Mouse (Mus musculus): ENCODE data around the gene Trim47. TPM values are rescaled to one million over a fixed set of nuclear protein-coding genes. Genes with fewer than 3 reads are reported as not detected.

The Trim47 gene
- polyA plus RNA-seq, 1 experiment = 101 TPM

- H3K36me3 ChIP-seq (ENCODE audit: control insufficient read depth, insufficient read depth) = peaks cover 39% of the 10 kb centered on the region
- H3K4me3 ChIP-seq = no peak overlapping the region
- no peak overlapping the region for H3K4me2 ChIP-seq (ENCODE audit: low read depth)
- TF ChIP-seq E2F4 (IDR thresholded peaks at IDR 0.05; ENCODE audit: insufficient read depth) (no peak), USF1 (IDR thresholded peaks at IDR 0.05; ENCODE audit: low read depth) (no peak), MYOG (IDR thresholded peaks at IDR 0.05; ENCODE audit: control insufficient read depth in 1 of 3, insufficient read depth in 1 of 3, insufficient read length in 2 of 3, low read depth in 2 of 3) (no peak), TCF12 (IDR thresholded peaks at IDR 0.05; ENCODE audit: insufficient read depth, poor library complexity, severe bottlenecking) (no peak), REST (IDR thresholded peaks at IDR 0.05; ENCODE audit: insufficient read depth, insufficient read length) (no peak), POLR2A (IDR thresholded peaks at IDR 0.05; ENCODE audit: insufficient read length, low read depth) (no peak), MYOD1 (IDR thresholded peaks at IDR 0.05; ENCODE audit: control insufficient read depth in 1 of 3, insufficient read length in 2 of 3, low read depth in 2 of 3) (no peak), SRF (IDR thresholded peaks at IDR 0.05; ENCODE audit: control insufficient read depth, insufficient read length, low read depth) (no peak), POLR2AphosphoS2 (IDR thresholded peaks at IDR 0.05; ENCODE audit: insufficient read length, low read depth) (no peak), MAX (IDR thresholded peaks at IDR 0.05; ENCODE audit: low read depth) (no peak)
- H3K79me2 ChIP-seq (ENCODE audit: control insufficient read depth, insufficient read depth) = no peaks in the 10 kb centered on the region
- no peaks in the 10 kb centered on the region for H3K27me3 ChIP-seq (ENCODE audit: control insufficient read depth, insufficient read depth, insufficient read length)
- H3ac ChIP-seq (ENCODE audit: control insufficient read depth, insufficient read length) = no peak overlapping the region
Observed at GRCm38 (mm10) chr11:116148761-116149221, 21.8 kb upstream of the Trim47 start.

GRCm38 (mm10) chr11:116146294-116146985 lies 19.4 kb upstream of the Trim47 start:
- Histone ChIP-seq H3K27me3 (ENCODE audit: control insufficient read depth, insufficient read depth, insufficient read length) (no peaks in the 10 kb centered on the region), H3K4me3 (no peak overlapping the region), H3K79me2 (ENCODE audit: control insufficient read depth, insufficient read depth) (no peaks in the 10 kb centered on the region), H3ac (ENCODE audit: control insufficient read depth, insufficient read length) (no peak overlapping the region), H3K36me3 (ENCODE audit: control insufficient read depth, insufficient read depth) (peaks cover 46% of the 10 kb centered on the region), H3K4me2 (ENCODE audit: low read depth) (no peak overlapping the region)
- TF ChIP-seq MYOG (IDR thresholded peaks at IDR 0.05; ENCODE audit: control insufficient read depth in 1 of 3, insufficient read depth in 1 of 3, insufficient read length in 2 of 3, low read depth in 2 of 3) (no peak), TCF3 (IDR thresholded peaks at IDR 0.05; ENCODE audit: insufficient read length, low read depth) (no peak), MAX (IDR thresholded peaks at IDR 0.05; ENCODE audit: low read depth) (no peak), E2F4 (IDR thresholded peaks at IDR 0.05; ENCODE audit: insufficient read depth) (no peak), CEBPB (IDR thresholded peaks at IDR 0.05; ENCODE audit: insufficient read depth, poor library complexity, severe bottlenecking) (no peak)

GRCm38 (mm10) chr11:116145481-116146293 lies 18.7 kb upstream of the Trim47 start:
- no peak overlapping the region for H3K4me3 ChIP-seq
- H3K27me3 ChIP-seq (ENCODE audit: control insufficient read depth, insufficient read depth, insufficient read length) = no peaks in the 10 kb centered on the region
- no peak overlapping the region for H3ac ChIP-seq (ENCODE audit: control insufficient read depth, insufficient read length)
- no peak overlapping the region for H3K4me2 ChIP-seq (ENCODE audit: low read depth)
- TF ChIP-seq POLR2AphosphoS2 (IDR thresholded peaks at IDR 0.05; ENCODE audit: insufficient read length, low read depth) = peak; percentile 43
- TF ChIP-seq CEBPB (IDR thresholded peaks at IDR 0.05; ENCODE audit: insufficient read depth, poor library complexity, severe bottlenecking) = no peak
- no peak for TF ChIP-seq E2F4 (IDR thresholded peaks at IDR 0.05; ENCODE audit: insufficient read depth)
- H3K79me2 ChIP-seq (ENCODE audit: control insufficient read depth, insufficient read depth) = no peaks in the 10 kb centered on the region
- peaks cover 43% of the 10 kb centered on the region for H3K36me3 ChIP-seq (ENCODE audit: control insufficient read depth, insufficient read depth)

GRCm38 (mm10) chr11:116143468-116143867 lies 16.5 kb upstream of the Trim47 start:
- Histone ChIP-seq H3K27me3 (ENCODE audit: control insufficient read depth, insufficient read depth, insufficient read length) (no peaks in the 10 kb centered on the region), H3K4me2 (ENCODE audit: low read depth) (no peak overlapping the region), H3K79me2 (ENCODE audit: control insufficient read depth, insufficient read depth) (no peaks in the 10 kb centered on the region), H3K36me3 (ENCODE audit: control insufficient read depth, insufficient read depth) (peaks cover 31% of the 10 kb centered on the region), H3K4me3 (no peak overlapping the region), H3ac (ENCODE audit: control insufficient read depth, insufficient read length) (no peak overlapping the region)
- TF ChIP-seq POLR2A (IDR thresholded peaks at IDR 0.05; ENCODE audit: insufficient read length, low read depth) (no peak), POLR2AphosphoS2 (IDR thresholded peaks at IDR 0.05; ENCODE audit: insufficient read length, low read depth) (no peak), USF1 (IDR thresholded peaks at IDR 0.05; ENCODE audit: low read depth) (no peak), MYOD1 (IDR thresholded peaks at IDR 0.05; ENCODE audit: control insufficient read depth in 1 of 3, insufficient read length in 2 of 3, low read depth in 2 of 3) (no peak), SRF (IDR thresholded peaks at IDR 0.05; ENCODE audit: control insufficient read depth, insufficient read length, low read depth) (no peak), E2F4 (IDR thresholded peaks at IDR 0.05; ENCODE audit: insufficient read depth) (no peak), CEBPB (IDR thresholded peaks at IDR 0.05; ENCODE audit: insufficient read depth, poor library complexity, severe bottlenecking) (no peak), MYOG (IDR thresholded peaks at IDR 0.05; ENCODE audit: control insufficient read depth in 1 of 3, insufficient read depth in 1 of 3, insufficient read length in 2 of 3, low read depth in 2 of 3) (no peak), REST (IDR thresholded peaks at IDR 0.05; ENCODE audit: insufficient read depth, insufficient read length) (no peak), TCF12 (IDR thresholded peaks at IDR 0.05; ENCODE audit: insufficient read depth, poor library complexity, severe bottlenecking) (no peak), TCF3 (IDR thresholded peaks at IDR 0.05; ENCODE audit: insufficient read length, low read depth) (no peak), MAX (IDR thresholded peaks at IDR 0.05; ENCODE audit: low read depth) (no peak)
